Mouse (Mus musculus): ENCODE measurements at regions not wholly inside any gene's neighbourhood (a gene's known extent, or its start where the extent isn't known, plus 50 kb on each side); places are given as distances from the start of the nearest gene placed in this dataset.

DNA sequence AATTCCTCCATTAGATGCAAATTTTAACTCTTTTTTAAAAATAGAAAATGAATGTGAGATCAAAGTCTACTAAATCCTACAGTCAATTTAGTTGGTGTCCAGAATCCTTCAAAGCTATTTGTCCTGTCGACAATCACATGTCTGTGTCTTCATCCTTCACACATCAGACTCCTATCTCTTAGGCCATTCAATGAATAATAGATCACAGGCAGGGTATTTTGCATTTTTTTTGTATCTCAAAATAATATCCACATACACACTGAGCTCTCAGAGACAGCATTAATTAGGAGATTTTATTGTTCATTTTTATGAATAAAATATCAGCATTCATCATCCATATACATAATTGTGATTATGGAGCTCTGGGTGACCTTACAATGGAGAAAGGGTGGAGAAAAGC, 427.2 kb downstream of the Hao1 start:
- H3K4me2 ChIP-seq = no peak overlapping the region
- H3K27me3 ChIP-seq = no peaks in the 10 kb centered on the region
- no peaks in the 10 kb centered on the region for H3K36me3 ChIP-seq
- no peaks in the 10 kb centered on the region for H3K9me3 ChIP-seq (replicated peaks)
- 80% methylated on average over 1 of the region's 1 CpGs for WGBS
- no peak for ATAC-seq (replicated peaks; ENCODE audit: low FRiP score)
- H3K27ac ChIP-seq = no peak overlapping the region
- no peaks in the 10 kb centered on the region for H3K4me1 ChIP-seq
- H3K9ac ChIP-seq = no peak overlapping the region
- H3K4me3 ChIP-seq (replicated peaks) = no peak overlapping the region

DNA sequence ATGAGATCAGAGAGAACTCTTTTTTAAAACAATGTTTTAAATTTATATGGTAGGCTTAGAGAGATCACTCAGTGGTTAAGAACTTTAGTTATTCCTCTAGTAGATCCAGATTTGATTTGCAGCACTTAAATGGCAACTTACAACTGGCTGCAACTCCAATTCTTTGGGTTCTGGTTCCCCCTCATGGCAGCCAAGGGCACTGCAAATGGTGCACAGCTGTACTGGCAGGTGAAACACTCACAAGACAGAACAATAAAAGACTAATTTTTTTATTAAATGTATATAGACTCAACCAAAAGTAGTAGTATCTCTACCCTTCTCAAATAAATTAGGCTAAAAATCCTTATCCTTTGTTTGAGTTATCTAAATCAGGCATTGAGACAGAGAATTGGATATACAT, 446.9 kb downstream of the Hao1 start:
- H3K27ac ChIP-seq = no peak overlapping the region
- no peak overlapping the region for H3K4me2 ChIP-seq
- H3K9ac ChIP-seq = no peak overlapping the region
- no peak overlapping the region for H3K4me3 ChIP-seq (replicated peaks)
- no peaks in the 10 kb centered on the region for H3K4me1 ChIP-seq
- no peaks in the 10 kb centered on the region for H3K27me3 ChIP-seq
- ATAC-seq (replicated peaks; ENCODE audit: low FRiP score) = no peak
- H3K36me3 ChIP-seq = no peaks in the 10 kb centered on the region
- no peaks in the 10 kb centered on the region for H3K9me3 ChIP-seq (replicated peaks)

DNA sequence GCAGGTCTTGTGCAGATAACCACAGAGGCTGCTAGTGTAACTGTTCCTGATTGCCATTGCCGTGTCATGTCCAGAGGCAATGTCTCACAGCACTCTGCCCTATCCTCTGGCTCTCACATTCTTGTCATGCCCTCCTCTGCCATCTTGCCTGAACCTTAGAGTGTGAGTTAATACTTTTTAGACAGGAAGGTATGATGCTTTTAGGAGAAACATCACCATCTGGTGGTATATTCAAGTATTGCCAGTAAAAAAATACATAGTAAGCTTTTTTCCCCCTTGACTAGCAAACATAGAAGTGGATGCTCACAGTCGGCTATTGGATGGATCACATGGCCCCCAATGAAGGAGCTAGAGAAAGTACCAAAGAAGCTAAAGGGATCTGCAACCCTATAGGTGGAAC, 465.8 kb downstream of the Hao1 start:
- Histone ChIP-seq H3K36me3 (no peaks in the 10 kb centered on the region), H3K9me3 (replicated peaks) (no peaks in the 10 kb centered on the region), H3K4me1 (no peaks in the 10 kb centered on the region), H3K27ac (no peak overlapping the region), H3K27me3 (no peaks in the 10 kb centered on the region), H3K9ac (no peak overlapping the region), H3K4me2 (no peak overlapping the region), H3K4me3 (replicated peaks) (no peak overlapping the region)
- WGBS = 75% methylated on average over 2 of the region's 2 CpGs
- no peak for ATAC-seq (replicated peaks; ENCODE audit: low FRiP score)

DNA sequence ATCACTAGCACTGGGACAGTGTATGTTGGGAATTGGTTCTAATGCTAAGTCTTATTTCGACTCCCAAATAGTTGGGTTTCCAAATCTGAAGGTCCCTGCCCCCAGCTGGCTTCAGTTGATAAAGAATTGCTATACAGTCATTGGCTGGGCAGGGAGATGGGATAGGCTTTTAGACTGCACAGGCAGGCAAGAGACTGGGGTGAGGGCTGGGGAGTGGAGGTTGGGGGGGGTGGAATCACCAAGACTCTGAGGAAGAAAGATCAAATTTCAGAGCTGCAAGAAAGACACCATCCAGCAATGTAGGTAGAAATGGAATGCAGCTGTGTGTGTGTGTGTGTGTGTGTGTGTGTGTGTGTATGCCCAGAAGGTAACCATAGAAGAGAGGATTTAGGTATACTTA, 474.0 kb downstream of the Hao1 start:
- no peaks in the 10 kb centered on the region for H3K4me1 ChIP-seq
- H3K9me3 ChIP-seq (replicated peaks) = no peaks in the 10 kb centered on the region
- no peak overlapping the region for H3K4me2 ChIP-seq
- H3K27ac ChIP-seq = no peak overlapping the region
- H3K9ac ChIP-seq = no peak overlapping the region
- WGBS = 93% methylated on average over 1 of the region's 1 CpGs
- H3K4me3 ChIP-seq (replicated peaks) = no peak overlapping the region
- no peaks in the 10 kb centered on the region for H3K36me3 ChIP-seq
- no peaks in the 10 kb centered on the region for H3K27me3 ChIP-seq
- no peak for ATAC-seq (replicated peaks; ENCODE audit: low FRiP score)

DNA sequence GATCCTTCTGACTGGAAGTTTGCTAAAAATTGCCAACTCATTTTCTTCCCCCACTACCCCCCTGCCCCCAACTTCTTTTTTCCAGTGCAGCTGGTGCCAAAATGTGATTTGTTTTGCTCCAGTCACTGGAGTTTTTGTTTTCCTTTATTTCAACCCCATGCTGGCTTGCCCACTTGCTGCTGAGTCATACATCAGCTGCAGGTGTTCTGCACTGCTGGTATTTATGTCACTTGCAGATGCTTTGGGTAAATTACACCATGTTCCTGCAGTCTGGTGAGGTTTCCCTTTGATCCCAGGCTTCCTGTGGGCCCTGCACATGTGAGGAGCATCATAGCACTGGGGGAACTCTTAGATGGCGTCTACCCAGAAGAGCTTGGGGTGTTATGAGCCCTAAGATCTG, 476.2 kb downstream of the Hao1 start:
- 41% methylated on average over 1 of the region's 1 CpGs for WGBS

DNA sequence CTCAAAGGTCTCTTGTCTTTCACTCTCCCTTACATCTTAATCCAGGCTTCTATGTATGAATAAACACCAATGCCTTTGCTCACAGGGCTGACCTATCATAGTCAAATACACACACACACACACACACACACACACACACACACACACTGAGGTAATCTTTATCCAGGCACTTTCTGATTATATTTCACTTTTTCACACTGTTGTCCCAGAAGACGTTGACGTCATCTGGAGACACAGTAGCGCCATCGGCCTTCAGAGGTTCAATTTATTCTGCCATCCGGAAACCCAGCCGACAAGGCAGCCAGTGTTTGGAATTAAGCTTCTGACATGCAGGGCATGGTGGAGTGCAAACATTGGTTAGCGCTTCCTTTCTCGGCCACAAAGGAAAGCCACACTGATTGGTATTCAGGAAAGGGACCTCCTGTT, 486.2 kb downstream of the Hao1 start:
- H3K27ac ChIP-seq = no peak overlapping the region
- H3K4me3 ChIP-seq (replicated peaks) = no peak overlapping the region
- no peaks in the 10 kb centered on the region for H3K36me3 ChIP-seq
- no peaks in the 10 kb centered on the region for H3K9me3 ChIP-seq (replicated peaks)
- H3K27me3 ChIP-seq = no peaks in the 10 kb centered on the region
- no peak overlapping the region for H3K4me2 ChIP-seq
- no peaks in the 10 kb centered on the region for H3K4me1 ChIP-seq
- WGBS = 72% methylated on average over 8 of the region's 8 CpGs
- no peak overlapping the region for H3K9ac ChIP-seq
- ATAC-seq (replicated peaks; ENCODE audit: low FRiP score) = no peak

More for the DNA sequence above, 476.2 kb downstream of the Hao1 start:
- H3K27ac ChIP-seq = no peak overlapping the region
- H3K4me3 ChIP-seq (replicated peaks) = no peak overlapping the region
- no peaks in the 10 kb centered on the region for H3K4me1 ChIP-seq
- no peaks in the 10 kb centered on the region for H3K27me3 ChIP-seq
- H3K9ac ChIP-seq = no peak overlapping the region
- no peaks in the 10 kb centered on the region for H3K9me3 ChIP-seq (replicated peaks)
- ATAC-seq (replicated peaks; ENCODE audit: low FRiP score) = 0 out of 2 replicates have a peak, but pooled peaks have one; percentile 44
- no peaks in the 10 kb centered on the region for H3K36me3 ChIP-seq
- no peak overlapping the region for H3K4me2 ChIP-seq

DNA sequence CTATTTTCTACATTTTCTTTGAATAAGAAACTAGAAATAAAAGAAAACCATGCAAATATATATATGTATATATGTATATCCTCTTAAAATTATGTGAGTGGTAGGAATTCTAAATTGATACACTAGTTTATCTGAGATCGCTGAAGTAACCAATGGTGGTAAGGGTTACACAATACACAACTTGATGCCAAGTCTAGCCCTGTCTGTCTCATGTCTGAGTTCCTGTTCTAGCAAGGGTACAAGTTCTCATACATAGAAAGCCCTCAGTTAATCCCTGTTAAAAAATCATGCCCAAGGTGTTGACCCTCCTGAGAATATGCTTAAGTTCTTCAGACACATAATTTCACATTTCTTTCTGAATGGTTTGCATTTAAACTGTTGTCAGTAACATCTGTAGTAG, 486.8 kb downstream of the Hao1 start:
- WGBS = 86% methylated on average over 1 of the region's 1 CpGs
- no peaks in the 10 kb centered on the region for H3K4me1 ChIP-seq

DNA sequence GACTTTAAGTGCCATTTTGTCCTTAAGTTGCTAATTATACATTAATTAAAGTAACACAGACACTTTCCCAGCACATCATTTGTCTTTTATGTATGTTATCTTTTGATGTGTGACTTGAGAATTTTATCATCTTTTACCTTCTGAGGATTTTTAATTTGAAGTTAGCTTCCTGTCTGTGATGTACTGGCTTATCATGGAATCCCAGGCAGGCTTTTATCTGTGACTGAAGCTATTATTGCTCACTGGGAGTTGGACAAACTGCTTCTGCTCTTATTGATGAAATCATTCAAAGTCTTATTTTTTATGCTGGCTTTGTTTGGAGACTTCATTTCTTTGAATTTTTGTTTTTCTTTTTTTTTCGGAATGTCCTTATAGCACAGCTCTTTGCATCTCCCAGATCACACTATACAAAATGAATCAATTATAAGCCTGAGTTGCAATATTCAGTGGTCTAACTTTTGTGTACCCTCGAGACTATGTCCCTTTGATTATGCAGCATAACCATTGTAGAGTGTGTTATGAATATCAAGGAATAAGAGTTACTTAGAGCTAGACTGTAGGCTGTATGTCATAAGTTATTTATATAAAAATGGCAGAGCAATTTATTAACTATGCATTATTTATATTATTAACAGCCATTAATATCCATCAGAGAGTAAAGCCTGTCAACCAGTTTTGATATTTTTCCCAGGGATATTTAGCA, 494.1 kb downstream of the Hao1 start:
- WGBS = 82% methylated on average over 2 of the region's 2 CpGs
- ATAC-seq (replicated peaks; ENCODE audit: low FRiP score) = no peak

More for the DNA sequence above, 486.8 kb downstream of the Hao1 start:
- no peaks in the 10 kb centered on the region for H3K36me3 ChIP-seq
- no peak overlapping the region for H3K4me2 ChIP-seq
- no peak for ATAC-seq (replicated peaks; ENCODE audit: low FRiP score)
- H3K27ac ChIP-seq = no peak overlapping the region
- H3K9ac ChIP-seq = no peak overlapping the region
- no peaks in the 10 kb centered on the region for H3K27me3 ChIP-seq
- no peak overlapping the region for H3K4me3 ChIP-seq (replicated peaks)
- H3K9me3 ChIP-seq (replicated peaks) = no peaks in the 10 kb centered on the region

DNA sequence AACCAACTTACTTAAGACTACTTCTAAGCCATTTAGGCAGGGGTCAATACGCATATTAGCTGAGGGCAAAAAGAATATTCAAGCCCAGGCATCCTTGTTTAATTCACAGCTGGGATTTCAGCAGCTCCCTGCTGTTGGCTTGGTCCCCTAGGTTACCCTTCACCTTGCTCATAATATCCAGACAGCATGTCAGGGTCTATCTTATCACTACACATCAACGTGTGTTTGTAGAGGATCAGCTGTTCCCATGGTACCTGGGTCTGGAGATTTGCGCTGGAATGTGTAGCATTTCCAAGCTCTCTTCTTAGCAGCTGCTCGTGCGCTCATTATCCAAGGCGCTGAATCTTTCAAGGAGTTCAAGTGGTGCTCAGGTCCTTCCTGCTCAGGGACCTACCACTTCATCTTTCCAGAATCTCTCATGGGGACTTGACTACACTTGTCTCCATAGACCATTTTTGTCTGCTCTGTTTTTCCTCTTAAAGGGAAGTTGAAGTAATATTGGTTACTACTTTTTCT, 484.5 kb downstream of the Bmp2 start:
- no peak overlapping the region for H3K4me2 ChIP-seq
- WGBS = 81% methylated on average over 6 of the region's 6 CpGs
- no peak overlapping the region for H3K27ac ChIP-seq
- H3K27me3 ChIP-seq = no peaks in the 10 kb centered on the region
- no peaks in the 10 kb centered on the region for H3K9me3 ChIP-seq (replicated peaks)
- H3K36me3 ChIP-seq = no peaks in the 10 kb centered on the region
- no peak overlapping the region for H3K4me3 ChIP-seq (replicated peaks)
- no peaks in the 10 kb centered on the region for H3K4me1 ChIP-seq
- no peak overlapping the region for H3K9ac ChIP-seq
- ATAC-seq (replicated peaks; ENCODE audit: low FRiP score) = no peak

More for the DNA sequence above, 494.1 kb downstream of the Hao1 start:
- Histone ChIP-seq H3K4me1 (no peaks in the 10 kb centered on the region), H3K27me3 (no peaks in the 10 kb centered on the region), H3K4me3 (replicated peaks) (no peak overlapping the region), H3K4me2 (no peak overlapping the region), H3K9me3 (replicated peaks) (no peaks in the 10 kb centered on the region), H3K27ac (no peak overlapping the region), H3K36me3 (no peaks in the 10 kb centered on the region), H3K9ac (no peak overlapping the region)

DNA sequence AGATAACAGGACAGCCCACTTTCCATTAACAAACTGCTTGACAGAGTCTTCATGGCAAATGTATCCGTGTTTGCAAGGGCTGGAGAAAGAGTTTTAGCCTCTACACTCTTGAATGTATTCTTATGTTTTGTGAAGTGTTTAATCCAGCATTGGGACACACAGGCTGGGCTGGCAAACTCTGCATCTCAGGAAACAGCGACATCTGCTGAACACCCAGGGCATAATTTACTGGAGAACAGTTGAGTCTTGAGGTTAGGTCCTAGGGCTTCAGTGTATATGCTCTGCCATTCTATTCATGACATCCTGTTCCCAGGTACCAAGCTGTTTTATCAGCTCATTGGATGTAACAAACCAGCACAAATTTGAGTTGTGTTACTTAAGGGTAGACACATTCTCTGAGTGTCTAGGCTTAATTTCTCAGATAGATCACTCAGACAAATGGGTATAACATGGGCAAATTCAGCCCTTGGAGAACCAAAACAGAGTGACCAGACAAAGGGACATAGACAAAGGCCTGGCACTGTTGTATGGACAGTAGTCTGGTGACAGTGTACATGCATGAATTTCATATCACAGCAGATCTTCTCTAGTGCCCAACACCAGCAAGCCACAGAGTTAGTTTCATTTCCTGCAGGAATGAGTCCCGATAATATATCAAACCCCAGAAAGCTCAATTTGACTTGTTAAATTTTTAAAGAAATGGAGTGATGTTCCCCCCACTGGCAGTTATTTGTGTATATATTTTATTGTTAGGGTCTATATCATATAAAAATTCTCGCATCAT, 477.9 kb downstream of the Bmp2 start:
- no peak overlapping the region for H3K27ac ChIP-seq
- H3K4me1 ChIP-seq = no peaks in the 10 kb centered on the region
- no peaks in the 10 kb centered on the region for H3K9me3 ChIP-seq (replicated peaks)

DNA sequence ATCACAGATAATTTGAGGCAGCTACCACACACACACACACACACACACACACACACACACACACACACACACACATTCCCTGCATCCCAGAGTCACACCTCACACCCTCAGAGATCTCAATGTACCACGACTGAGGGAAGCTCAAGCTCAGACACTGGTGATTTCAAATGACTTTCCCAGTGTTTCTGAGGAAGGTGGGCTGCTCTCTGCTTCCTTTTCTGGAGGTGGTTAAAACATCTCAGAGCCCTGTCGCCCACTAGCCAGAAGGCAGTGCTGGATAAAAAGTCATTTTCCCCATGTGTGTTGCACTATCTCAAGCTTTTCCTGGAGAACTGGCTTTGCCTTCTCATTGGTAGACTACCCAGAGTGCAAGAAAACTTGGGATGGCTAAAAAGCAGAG, 477.2 kb downstream of the Bmp2 start:
- no peaks in the 10 kb centered on the region for H3K27me3 ChIP-seq
- H3K36me3 ChIP-seq = no peaks in the 10 kb centered on the region
- H3K4me2 ChIP-seq = no peak overlapping the region
- no peak overlapping the region for H3K9ac ChIP-seq
- no peak overlapping the region for H3K4me3 ChIP-seq (replicated peaks)
- no peaks in the 10 kb centered on the region for H3K9me3 ChIP-seq (replicated peaks)
- WGBS = 75% methylated on average over 2 of the region's 2 CpGs
- ATAC-seq (replicated peaks; ENCODE audit: low FRiP score) = no peak
- H3K4me1 ChIP-seq = no peaks in the 10 kb centered on the region
- no peak overlapping the region for H3K27ac ChIP-seq

More for the DNA sequence above, 477.9 kb downstream of the Bmp2 start:
- Histone ChIP-seq H3K4me3 (replicated peaks) (no peak overlapping the region), H3K27me3 (no peaks in the 10 kb centered on the region), H3K4me2 (no peak overlapping the region), H3K9ac (no peak overlapping the region), H3K36me3 (no peaks in the 10 kb centered on the region)
- WGBS = 66% methylated on average over 4 of the region's 4 CpGs
- ATAC-seq (replicated peaks; ENCODE audit: low FRiP score) = no peak

DNA sequence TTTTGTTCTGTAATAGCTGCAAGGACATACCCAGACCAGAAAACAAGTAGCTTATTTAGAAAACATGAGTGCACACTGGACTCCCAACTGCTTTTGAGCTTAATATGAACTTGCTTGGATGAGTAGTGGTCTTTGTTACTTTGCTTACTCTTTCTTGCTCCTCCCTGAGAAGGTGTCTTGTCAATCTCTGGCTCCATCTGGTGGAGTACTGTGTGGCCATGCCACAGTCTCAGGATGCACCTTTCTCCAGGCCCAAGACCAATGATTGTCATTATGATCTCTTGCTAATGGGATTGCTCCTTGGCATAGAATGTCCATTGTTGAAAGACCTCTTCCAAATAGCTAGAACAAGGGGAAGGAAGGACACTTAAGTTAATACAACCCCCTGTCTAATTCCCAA, 465.1 kb downstream of the Bmp2 start:
- ATAC-seq (replicated peaks; ENCODE audit: low FRiP score) = 0 out of 2 replicates have a peak, but pooled peaks have one; percentile 58
- H3K36me3 ChIP-seq = no peaks in the 10 kb centered on the region

More for the DNA sequence above, 465.1 kb downstream of the Bmp2 start:
- Histone ChIP-seq H3K27me3 (no peaks in the 10 kb centered on the region), H3K9me3 (replicated peaks) (no peaks in the 10 kb centered on the region), H3K4me3 (replicated peaks) (no peak overlapping the region), H3K4me2 (no peak overlapping the region), H3K4me1 (no peaks in the 10 kb centered on the region), H3K9ac (no peak overlapping the region), H3K27ac (no peak overlapping the region)
